Mouse (Mus musculus): Measurements from ENCODE around the gene Arl5a. TPM values are rescaled to one million over a fixed set of nuclear protein-coding genes. Genes with fewer than 3 reads are reported as not detected.

Arl5a gene
- polyA plus RNA-seq, 1 experiment from 2014 or later: 25.8 TPM

DNA sequence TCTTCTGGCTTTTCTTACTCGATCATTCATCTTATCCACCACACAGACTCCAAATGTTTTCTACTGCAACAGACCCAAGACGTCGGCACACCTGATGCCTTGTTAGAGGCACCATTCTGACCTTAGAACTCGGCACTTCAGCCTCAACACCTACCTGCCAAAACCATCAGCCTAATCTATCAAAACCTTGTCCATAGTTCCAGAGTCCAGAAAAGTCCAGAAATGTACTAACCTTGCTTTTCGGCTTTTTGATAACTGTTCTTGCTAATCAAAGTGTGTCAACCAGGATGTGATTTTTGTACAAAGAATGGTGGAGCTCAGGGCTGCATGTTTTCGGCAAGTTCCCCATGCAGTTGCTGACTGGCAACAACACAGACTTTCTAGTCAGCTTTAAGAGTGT, 50.0 kb downstream of the Arl5a start:
- Histone ChIP-seq H3K36me3 (ENCODE audit: control insufficient read depth, insufficient read depth, low read length) (no peaks in the 10 kb centered on the region), H3K4me2 (ENCODE audit: low read length) (no peak overlapping the region), H3K27ac (ENCODE audit: low read depth, low read length) (no peak overlapping the region), H3K4me1 (ENCODE audit: control insufficient read depth, insufficient read depth, low read depth, low read length) (no peaks in the 10 kb centered on the region), H3K9ac (ENCODE audit: low read depth, low read length) (no peak overlapping the region), H3K4me3 (ENCODE audit: low read length) (no peak overlapping the region), H3K9me3 (ENCODE audit: control insufficient read depth, low read length) (no peaks in the 10 kb centered on the region), H3K27me3 (replicated peaks; ENCODE audit: control insufficient read depth, insufficient read depth, low read length) (no peaks in the 10 kb centered on the region)
- WGBS: 98% methylated on average over 6 of the region's 6 CpGs
- no peak for ATAC-seq

DNA sequence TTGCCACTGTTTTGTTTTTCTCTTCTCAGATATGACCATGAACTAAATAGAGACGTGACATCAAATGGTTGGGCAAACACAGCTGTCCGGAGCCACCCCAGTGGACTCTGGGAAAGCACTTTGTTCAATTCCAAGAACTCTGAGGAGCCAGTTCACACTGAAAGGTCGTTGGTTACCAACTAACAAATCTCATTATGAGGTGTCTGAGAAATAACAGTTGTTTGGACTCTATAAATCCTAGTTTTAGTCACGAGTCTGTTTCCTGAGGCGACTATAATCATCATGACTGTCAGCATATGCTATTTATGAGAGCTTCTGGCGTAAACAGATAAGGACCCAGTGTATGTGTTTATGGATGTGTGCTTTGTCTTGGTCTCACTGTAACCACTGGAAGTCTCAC, 52.2 kb downstream of the Arl5a start:
- H3K4me2 ChIP-seq (ENCODE audit: low read length): no peak overlapping the region
- H3K27ac ChIP-seq (ENCODE audit: low read depth, low read length): no peak overlapping the region
- 82% methylated on average over 6 of the region's 6 CpGs for WGBS
- no peak overlapping the region for H3K9ac ChIP-seq (ENCODE audit: low read depth, low read length)
- no peak for ATAC-seq
- no peaks in the 10 kb centered on the region for H3K36me3 ChIP-seq (ENCODE audit: control insufficient read depth, insufficient read depth, low read length)
- H3K4me1 ChIP-seq (ENCODE audit: control insufficient read depth, insufficient read depth, low read depth, low read length): no peaks in the 10 kb centered on the region
- H3K4me3 ChIP-seq (ENCODE audit: low read length): no peak overlapping the region
- no peaks in the 10 kb centered on the region for H3K9me3 ChIP-seq (ENCODE audit: control insufficient read depth, low read length)
- no peaks in the 10 kb centered on the region for H3K27me3 ChIP-seq (replicated peaks; ENCODE audit: control insufficient read depth, insufficient read depth, low read length)

DNA sequence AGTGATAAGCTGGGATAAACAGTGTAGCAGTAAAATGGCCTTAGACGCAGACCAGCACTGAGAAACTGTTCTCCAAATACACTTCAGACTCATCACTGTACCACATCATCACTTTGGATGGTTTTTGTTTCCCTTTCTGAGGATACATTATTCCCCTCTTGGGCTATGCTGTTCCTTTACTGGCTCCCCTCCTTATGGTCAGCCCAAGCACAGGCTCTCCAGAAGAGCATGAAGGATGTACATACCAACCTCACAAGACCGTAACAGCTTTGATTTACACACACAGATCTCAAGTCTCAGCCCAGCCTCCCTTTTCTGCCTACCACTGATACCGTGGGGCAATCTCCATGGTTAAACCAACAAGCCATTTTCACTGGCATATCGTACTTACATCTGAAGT, 52.6 kb downstream of the Arl5a start:
- Histone ChIP-seq H3K9ac (ENCODE audit: low read depth, low read length) (no peak overlapping the region), H3K4me3 (ENCODE audit: low read length) (no peak overlapping the region), H3K27ac (ENCODE audit: low read depth, low read length) (no peak overlapping the region), H3K4me2 (ENCODE audit: low read length) (no peak overlapping the region), H3K9me3 (ENCODE audit: control insufficient read depth, low read length) (no peaks in the 10 kb centered on the region), H3K27me3 (replicated peaks; ENCODE audit: control insufficient read depth, insufficient read depth, low read length) (no peaks in the 10 kb centered on the region), H3K4me1 (ENCODE audit: control insufficient read depth, insufficient read depth, low read depth, low read length) (no peaks in the 10 kb centered on the region), H3K36me3 (ENCODE audit: control insufficient read depth, insufficient read depth, low read length) (no peaks in the 10 kb centered on the region)
- no peak for ATAC-seq
- WGBS: 84% methylated on average over 4 of the region's 4 CpGs

DNA sequence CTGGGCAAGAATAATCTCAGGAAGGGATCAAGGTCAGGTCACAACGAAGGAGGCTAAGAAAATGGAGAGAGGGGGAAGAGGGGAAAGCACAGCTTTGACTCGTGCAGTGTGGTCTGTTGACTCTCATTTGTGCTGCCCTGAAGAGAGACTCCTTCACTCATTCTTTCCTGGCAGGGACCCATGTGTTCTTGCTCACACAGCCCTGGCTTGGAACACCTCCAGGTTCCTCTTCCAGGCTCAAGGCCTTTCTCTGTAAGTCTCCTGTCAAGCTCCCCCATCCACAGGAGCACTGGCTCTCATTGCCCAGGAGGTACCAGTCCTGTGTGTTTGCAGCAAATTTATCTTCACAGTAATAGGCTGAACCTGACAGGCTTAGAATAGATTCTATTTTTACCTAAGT, 53.6 kb downstream of the Arl5a start:
- Histone ChIP-seq H3K36me3 (ENCODE audit: control insufficient read depth, insufficient read depth, low read length) (no peaks in the 10 kb centered on the region), H3K9ac (ENCODE audit: low read depth, low read length) (no peak overlapping the region), H3K27ac (ENCODE audit: low read depth, low read length) (no peak overlapping the region), H3K4me1 (ENCODE audit: control insufficient read depth, insufficient read depth, low read depth, low read length) (no peaks in the 10 kb centered on the region), H3K9me3 (ENCODE audit: control insufficient read depth, low read length) (no peaks in the 10 kb centered on the region), H3K4me3 (ENCODE audit: low read length) (no peak overlapping the region), H3K4me2 (ENCODE audit: low read length) (no peak overlapping the region), H3K27me3 (replicated peaks; ENCODE audit: control insufficient read depth, insufficient read depth, low read length) (no peaks in the 10 kb centered on the region)
- 66% methylated on average over 2 of the region's 2 CpGs for WGBS
- ATAC-seq: no peak

DNA sequence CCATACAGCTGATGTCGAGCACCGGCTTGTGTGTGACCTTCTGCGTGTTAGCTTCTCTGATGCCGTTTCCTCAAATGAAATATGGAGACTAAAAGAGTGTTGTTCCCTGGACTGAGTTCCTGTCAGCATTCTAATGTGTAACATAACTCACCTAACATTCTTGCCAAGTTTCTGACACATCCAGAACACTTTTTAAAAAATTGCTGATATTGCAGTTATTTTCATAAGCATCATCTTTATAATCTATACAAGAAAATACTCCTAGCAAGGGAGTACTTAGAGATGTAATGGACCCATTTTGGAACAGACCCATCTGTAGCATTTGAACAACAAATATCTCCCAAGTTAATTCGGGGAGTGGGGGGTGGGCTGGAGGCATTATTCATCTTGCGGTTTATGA, 55.1 kb downstream of the Arl5a start:
- Histone ChIP-seq H3K4me2 (ENCODE audit: low read length) (no peak overlapping the region), H3K4me1 (ENCODE audit: control insufficient read depth, insufficient read depth, low read depth, low read length) (no peaks in the 10 kb centered on the region), H3K36me3 (ENCODE audit: control insufficient read depth, insufficient read depth, low read length) (no peaks in the 10 kb centered on the region), H3K27ac (ENCODE audit: low read depth, low read length) (no peak overlapping the region), H3K27me3 (replicated peaks; ENCODE audit: control insufficient read depth, insufficient read depth, low read length) (no peaks in the 10 kb centered on the region), H3K9me3 (ENCODE audit: control insufficient read depth, low read length) (no peaks in the 10 kb centered on the region), H3K4me3 (ENCODE audit: low read length) (no peak overlapping the region), H3K9ac (ENCODE audit: low read depth, low read length) (no peak overlapping the region)
- WGBS: 83% methylated on average over 6 of the region's 6 CpGs
- ATAC-seq: no peak

DNA sequence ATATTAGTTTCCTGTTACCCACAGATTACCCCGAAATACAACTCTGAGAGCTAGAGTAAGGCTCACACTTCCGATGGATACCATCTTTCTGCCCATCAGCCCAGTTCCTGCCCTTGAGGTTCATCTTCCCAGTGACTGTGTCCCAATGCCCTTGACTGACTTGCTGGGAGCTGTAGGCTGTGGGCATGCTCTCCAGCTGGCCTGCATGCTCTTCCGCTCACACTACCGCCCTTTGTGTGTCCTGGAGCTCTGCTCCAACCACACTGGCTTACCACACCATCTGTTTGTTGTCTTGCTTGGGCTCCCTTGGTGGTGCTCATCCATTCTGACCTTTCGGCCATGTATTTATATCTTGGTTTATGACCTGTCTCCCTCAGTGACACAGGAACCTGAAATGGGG, 57.0 kb downstream of the Arl5a start:
- no peak for ATAC-seq
- H3K27ac ChIP-seq (ENCODE audit: low read depth, low read length): no peak overlapping the region
- no peaks in the 10 kb centered on the region for H3K9me3 ChIP-seq (ENCODE audit: control insufficient read depth, low read length)
- no peak overlapping the region for H3K9ac ChIP-seq (ENCODE audit: low read depth, low read length)
- H3K4me3 ChIP-seq (ENCODE audit: low read length): no peak overlapping the region
- 94% methylated on average over 5 of the region's 5 CpGs for WGBS
- H3K4me2 ChIP-seq (ENCODE audit: low read length): no peak overlapping the region
- H3K27me3 ChIP-seq (replicated peaks; ENCODE audit: control insufficient read depth, insufficient read depth, low read length): no peaks in the 10 kb centered on the region
- H3K36me3 ChIP-seq (ENCODE audit: control insufficient read depth, insufficient read depth, low read length): no peaks in the 10 kb centered on the region
- H3K4me1 ChIP-seq (ENCODE audit: control insufficient read depth, insufficient read depth, low read depth, low read length): no peaks in the 10 kb centered on the region

DNA sequence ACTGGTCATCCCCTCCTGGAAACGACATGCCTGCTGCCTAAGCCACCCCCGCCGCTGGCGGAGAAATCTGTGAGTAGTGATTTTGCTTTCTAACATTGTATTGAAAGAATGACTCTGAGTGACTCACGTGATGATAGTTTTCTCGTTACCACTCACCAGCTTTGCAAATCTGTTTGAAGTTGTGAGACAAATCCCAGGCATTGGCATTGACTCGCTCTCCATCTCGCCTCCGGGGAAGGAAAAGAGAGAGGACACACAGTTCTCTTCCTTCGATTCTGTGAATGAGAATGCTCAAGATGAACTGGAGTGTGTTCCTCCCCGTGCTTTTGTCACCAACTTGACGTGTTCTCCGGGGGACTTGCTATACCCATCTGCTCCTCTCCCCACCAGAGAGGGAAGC, 57.5 kb downstream of the Arl5a start:
- Histone ChIP-seq H3K4me1 (ENCODE audit: control insufficient read depth, insufficient read depth, low read depth, low read length) (no peaks in the 10 kb centered on the region), H3K9me3 (ENCODE audit: control insufficient read depth, low read length) (no peaks in the 10 kb centered on the region), H3K4me3 (ENCODE audit: low read length) (no peak overlapping the region), H3K4me2 (ENCODE audit: low read length) (no peak overlapping the region), H3K9ac (ENCODE audit: low read depth, low read length) (no peak overlapping the region), H3K27ac (ENCODE audit: low read depth, low read length) (no peak overlapping the region), H3K27me3 (replicated peaks; ENCODE audit: control insufficient read depth, insufficient read depth, low read length) (no peaks in the 10 kb centered on the region), H3K36me3 (ENCODE audit: control insufficient read depth, insufficient read depth, low read length) (no peaks in the 10 kb centered on the region)
- WGBS: 74% methylated on average over 13 of the region's 13 CpGs
- ATAC-seq: no peak

DNA sequence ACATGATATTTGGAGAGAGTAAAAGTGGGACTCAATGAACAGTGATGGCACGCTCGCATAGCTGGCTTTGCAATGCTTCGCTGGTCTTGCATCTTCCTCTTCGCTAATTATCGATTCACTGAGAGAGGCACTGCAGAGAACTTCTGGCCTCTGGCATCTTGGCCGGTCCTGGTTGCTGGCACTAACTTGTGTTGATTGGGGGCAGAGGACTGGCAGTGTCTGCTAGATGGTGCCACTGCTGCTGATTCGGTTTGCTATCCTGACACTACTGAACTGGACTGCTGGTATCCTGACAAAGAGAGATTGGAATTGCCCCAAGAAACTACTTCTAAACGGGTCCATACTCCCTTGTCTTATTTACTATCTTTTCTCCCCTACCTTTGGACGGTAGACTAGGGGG, 63.6 kb downstream of the Arl5a start:
- ATAC-seq: no peak
- Histone ChIP-seq H3K4me1 (ENCODE audit: control insufficient read depth, insufficient read depth, low read depth, low read length) (no peaks in the 10 kb centered on the region), H3K9ac (ENCODE audit: low read depth, low read length) (no peak overlapping the region), H3K4me3 (ENCODE audit: low read length) (no peak overlapping the region), H3K4me2 (ENCODE audit: low read length) (no peak overlapping the region), H3K27me3 (replicated peaks; ENCODE audit: control insufficient read depth, insufficient read depth, low read length) (no peaks in the 10 kb centered on the region), H3K36me3 (ENCODE audit: control insufficient read depth, insufficient read depth, low read length) (no peaks in the 10 kb centered on the region), H3K9me3 (ENCODE audit: control insufficient read depth, low read length) (no peaks in the 10 kb centered on the region), H3K27ac (ENCODE audit: low read depth, low read length) (no peak overlapping the region)
- WGBS: 85% methylated on average over 9 of the region's 9 CpGs

DNA sequence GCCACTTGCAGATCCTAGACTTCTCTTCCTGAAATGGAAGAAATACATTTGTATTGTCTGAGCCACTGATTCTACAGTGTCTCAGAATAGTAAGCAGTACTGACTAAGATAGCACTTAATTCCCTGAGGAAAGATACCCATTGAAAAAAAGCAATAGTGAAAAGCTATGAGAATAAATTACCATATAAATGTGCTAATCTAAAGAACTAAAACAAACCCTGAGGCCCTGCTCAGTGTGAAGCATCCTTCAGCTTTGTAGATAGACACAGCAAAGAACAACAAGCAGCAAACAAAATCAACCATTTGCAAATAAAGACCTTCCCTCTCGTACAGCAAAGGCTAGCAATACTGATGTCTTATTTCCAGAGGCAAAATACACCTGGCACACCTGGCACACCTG, 65.0 kb downstream of the Arl5a start:
- H3K27me3 ChIP-seq (replicated peaks; ENCODE audit: control insufficient read depth, insufficient read depth, low read length): no peaks in the 10 kb centered on the region

DNA sequence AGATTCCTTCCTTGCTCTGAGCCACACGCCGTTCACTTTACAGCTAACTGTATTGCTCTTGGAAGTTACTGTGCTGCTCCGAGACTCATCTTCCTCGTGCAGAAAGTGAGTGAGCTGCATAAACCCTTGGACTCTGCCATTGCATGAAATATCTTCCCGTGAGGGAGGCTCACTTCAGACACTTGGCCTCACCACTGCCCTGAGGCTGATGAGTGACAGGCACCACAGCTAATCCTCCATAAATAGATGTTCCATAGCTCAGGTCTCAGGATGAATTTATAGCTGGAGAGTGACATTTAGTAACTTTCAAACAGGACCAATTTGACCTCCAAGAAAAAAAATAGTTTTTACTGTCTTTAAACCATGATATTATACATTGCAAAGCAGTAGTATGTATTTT, 66.5 kb downstream of the Arl5a start:
- no peaks in the 10 kb centered on the region for H3K36me3 ChIP-seq (ENCODE audit: control insufficient read depth, insufficient read depth, low read length)
- H3K27ac ChIP-seq (ENCODE audit: low read depth, low read length): no peak overlapping the region
- H3K27me3 ChIP-seq (replicated peaks; ENCODE audit: control insufficient read depth, insufficient read depth, low read length): no peaks in the 10 kb centered on the region
- no peaks in the 10 kb centered on the region for H3K9me3 ChIP-seq (ENCODE audit: control insufficient read depth, low read length)
- no peak for ATAC-seq
- H3K4me2 ChIP-seq (ENCODE audit: low read length): no peak overlapping the region
- no peak overlapping the region for H3K4me3 ChIP-seq (ENCODE audit: low read length)
- no peak overlapping the region for H3K9ac ChIP-seq (ENCODE audit: low read depth, low read length)
- WGBS: 83% methylated on average over 5 of the region's 5 CpGs
- H3K4me1 ChIP-seq (ENCODE audit: control insufficient read depth, insufficient read depth, low read depth, low read length): no peaks in the 10 kb centered on the region

More for the DNA sequence above, 65.0 kb downstream of the Arl5a start:
- Histone ChIP-seq H3K4me3 (ENCODE audit: low read length) (no peak overlapping the region), H3K9ac (ENCODE audit: low read depth, low read length) (no peak overlapping the region), H3K9me3 (ENCODE audit: control insufficient read depth, low read length) (no peaks in the 10 kb centered on the region), H3K36me3 (ENCODE audit: control insufficient read depth, insufficient read depth, low read length) (no peaks in the 10 kb centered on the region), H3K27ac (ENCODE audit: low read depth, low read length) (no peak overlapping the region), H3K4me2 (ENCODE audit: low read length) (no peak overlapping the region), H3K4me1 (ENCODE audit: control insufficient read depth, insufficient read depth, low read depth, low read length) (no peaks in the 10 kb centered on the region)
- ATAC-seq: peak; percentile 45; the same call in 1 of the 2 replicates
- WGBS: 27% methylated on average over 1 of the region's 1 CpGs

Measured in hindbrain, embryonic 16.5 days (tissue).